Mouse (Mus musculus) common myeloid progenitor, adult 5-6 weeks (primary cell): ENCODE results near the gene Cyp2t4. TPM values are rescaled to one million over a fixed set of nuclear protein-coding genes. Genes with fewer than 3 reads are reported as not detected.
A peak's percentile ranks its signal among the peaks of the same experiment; 100 is the strongest.

Experiments
- ATAC-seq: replicated peaks from 2 replicates; pipeline ENCODE4 v1.8.0; 2016; ENCODE audit warnings: low read depth, mild to moderate bottlenecking, moderate TSS enrichment, inconsistent platforms; ENCODE audit not compliant: poor library complexity, severe bottlenecking
- total RNA-seq: library from RNA; stranded (forward); fragments of 200-1000, 187-1606 nt; gene quantifications from 2 replicates; pipeline ENCODE4 v1.2.3, GENCODE M21; 2017

Cyp2t4 gene
- total RNA-seq, 1 experiment from 2014 or later = not detected

GRCm38 (mm10) chr7:27159882-27160281, 6.4 kb downstream of the Cyp2t4 start:
- peak; percentile 93 for ATAC-seq

- no peak for ATAC-seq
Measured at GRCm38 (mm10) chr7:27160921-27161320, 7.4 kb downstream of the Cyp2t4 start.

DNA sequence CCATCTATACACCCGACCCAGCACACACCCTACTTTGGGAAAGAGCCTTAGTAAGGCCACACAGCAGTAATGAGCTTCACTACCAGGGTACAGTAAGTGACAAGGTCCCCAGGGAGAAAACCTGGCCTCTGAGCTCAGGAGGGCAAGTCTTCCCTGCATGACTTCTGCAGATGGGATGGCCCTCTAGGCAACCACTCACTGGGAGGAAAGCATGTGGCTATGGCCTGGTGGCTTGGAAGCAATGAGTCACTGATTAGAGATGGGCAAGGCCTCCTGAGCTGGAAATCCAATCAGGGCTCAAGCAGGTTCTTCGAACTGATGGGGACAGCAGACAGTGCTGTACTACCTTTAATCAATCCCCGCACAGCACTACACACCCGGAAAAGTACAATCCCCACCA, 8.2 kb downstream of the Cyp2t4 start:
- ATAC-seq = no peak

DNA sequence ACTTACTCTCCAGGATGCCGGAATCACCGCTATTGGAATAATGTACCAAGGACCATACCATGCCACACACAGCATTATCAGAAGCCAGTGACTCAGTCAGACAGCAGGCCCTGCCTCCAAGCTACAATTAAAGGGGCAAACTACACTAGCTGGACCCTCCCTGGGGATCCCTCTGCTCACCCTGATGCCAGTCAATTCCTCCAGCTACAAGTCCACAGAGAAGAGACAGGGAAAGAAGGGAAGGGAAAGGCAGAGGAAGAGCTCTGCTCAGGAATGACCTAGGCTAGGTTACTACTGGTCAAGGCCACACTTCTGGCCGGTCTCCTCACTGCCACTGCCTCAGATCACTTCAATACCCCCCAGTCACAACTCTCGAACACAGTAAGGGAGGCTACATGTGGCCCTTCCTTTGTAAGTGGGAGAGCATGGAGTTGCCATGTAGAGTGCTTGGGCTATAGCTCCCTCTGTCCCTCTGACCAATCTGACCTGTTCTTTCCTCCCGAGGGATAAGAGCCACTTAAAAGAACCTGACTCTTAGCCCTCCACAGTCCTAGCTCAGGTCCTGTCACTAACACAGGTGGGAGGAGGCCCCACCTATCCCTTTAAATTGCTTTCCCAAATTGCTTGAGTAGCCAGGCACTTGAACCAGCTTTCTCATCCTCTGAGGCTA, 9.4 kb downstream of the Cyp2t4 start:
- no peak for ATAC-seq

GRCm38 (mm10) chr7:27163450-27163805, 9.9 kb downstream of the Cyp2t4 start:
- ATAC-seq = no peak

- no peak for ATAC-seq
Measured at GRCm38 (mm10) chr7:27164112-27164947, 10.8 kb downstream of the Cyp2t4 start.

GRCm38 (mm10) chr7:27165007-27165655, 11.6 kb downstream of the Cyp2t4 start:
- ATAC-seq = no peak

DNA sequence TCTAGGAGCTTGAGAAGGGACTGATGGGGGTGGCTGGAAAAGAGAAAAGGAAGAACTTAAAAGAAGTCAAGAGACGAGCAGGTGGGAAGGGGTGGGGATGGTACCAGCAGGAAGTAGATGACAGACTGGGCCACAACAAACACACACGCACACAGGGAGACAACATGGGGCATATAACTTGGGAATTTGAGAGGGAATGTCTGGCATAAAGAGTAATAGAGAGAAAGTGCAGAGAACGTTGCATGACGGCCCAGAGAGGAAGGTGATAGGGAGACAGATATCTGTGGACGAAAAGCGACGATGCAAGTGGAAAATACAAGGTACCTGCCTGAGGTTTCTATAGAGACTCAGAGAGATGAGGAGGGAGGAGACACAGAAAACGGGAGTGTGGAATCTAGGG, 12.2 kb downstream of the Cyp2t4 start:
- no peak for ATAC-seq

DNA sequence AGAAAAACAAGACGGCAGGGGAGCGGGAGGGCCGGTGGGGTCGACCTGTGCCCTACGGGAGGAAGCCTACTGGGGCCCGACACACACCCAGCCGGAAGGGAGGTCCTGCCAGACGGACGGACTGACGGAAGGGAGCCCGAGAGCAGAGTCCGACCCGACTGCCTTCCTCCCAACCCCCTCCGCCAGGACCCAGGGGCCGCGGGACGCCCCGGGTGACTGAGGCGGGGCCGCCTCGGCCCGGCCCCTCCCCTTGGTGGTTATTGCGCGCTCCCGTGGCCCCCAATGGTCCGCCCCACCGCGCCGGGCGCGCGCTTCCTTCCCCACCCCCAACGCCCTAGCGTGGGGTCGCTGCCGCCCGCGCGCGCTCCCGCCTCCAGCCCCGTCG, 12.7 kb downstream of the Cyp2t4 start:
- peak; percentile 57 for ATAC-seq

GRCm38 (mm10) chr7:27166614-27167474, 13.3 kb downstream of the Cyp2t4 start, which contains the start of gene Egln2:
Gene Egln2, minus strand, starts transcription at chr7:27166802.
- peak; percentile 75 for ATAC-seq

DNA sequence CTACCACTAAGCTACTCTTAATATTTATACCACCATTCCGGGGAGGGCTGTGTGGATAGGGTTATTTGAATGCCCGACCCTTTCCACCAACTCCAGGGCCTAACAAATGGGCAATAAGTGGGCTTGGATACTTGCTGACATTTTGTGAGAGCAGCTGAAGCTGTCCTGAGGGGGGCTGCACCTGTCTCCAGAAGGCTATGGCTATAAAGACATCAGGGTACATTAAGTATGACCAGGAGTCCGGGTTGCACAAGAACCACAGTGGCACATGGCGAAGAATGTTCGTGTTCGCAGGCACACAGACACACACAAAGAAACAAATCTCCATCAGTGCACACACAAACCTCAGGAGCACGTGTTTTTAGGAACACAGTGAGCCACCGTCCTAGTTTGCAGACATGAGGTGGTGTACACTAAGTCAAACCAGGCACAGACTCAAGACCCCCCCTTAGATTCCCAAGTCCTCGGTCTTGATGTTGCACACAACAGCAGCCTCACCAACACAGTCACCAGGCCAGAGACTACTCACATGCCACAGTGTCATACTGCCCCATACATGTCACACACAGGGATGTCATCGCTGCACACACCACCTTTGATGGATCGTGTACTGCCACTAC, 14.1 kb downstream of the Cyp2t4 start:
- no peak; the same call in 1 of the 2 replicates for ATAC-seq

DNA sequence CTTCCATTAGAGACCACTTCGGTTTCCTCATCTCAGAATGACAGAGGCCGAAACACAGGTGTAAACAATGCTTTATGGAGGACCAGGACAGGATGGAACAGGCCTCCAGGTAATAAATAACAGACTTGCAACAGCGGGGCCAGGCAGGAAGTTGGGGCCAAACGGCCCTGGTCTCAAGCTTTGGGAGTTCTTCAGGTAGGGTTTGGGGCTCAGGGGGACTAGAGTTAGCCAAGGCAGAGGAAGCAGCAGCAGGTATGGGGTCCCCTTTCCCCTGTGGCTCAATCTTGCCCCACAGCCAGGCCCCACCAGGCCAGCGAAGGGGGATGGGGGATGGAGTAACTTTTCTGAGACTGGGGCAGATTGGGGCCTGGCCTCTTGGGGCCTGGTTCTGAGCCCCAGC, 14.9 kb downstream of the Cyp2t4 start:
- no peak for ATAC-seq

DNA sequence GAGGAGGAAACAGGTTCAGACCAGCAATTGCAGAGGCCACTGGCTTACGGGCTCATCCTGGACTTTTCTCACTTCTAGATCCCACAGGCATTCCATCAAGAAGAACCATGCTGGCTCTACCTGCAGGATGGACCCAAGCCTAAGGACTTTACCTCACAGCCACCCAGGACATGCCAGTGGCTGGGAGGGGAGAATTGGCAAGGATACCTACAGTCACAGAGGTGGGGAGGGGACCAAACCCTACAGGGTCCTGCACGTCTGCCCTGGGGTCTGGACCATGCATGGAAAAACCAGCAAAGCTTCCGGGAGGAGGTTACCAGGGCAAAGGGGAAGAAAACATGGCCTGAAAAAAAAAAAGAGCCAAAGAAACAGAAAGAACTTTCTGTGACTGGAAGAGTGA, 17.5 kb downstream of the Cyp2t4 start:
- ATAC-seq = no peak

GRCm38 (mm10) chr7:27174496-27174895, 21.0 kb downstream of the Cyp2t4 start:
- ATAC-seq = no peak

GRCm38 (mm10) chr7:27174896-27175295, 21.4 kb downstream of the Cyp2t4 start:
- ATAC-seq = no peak

DNA sequence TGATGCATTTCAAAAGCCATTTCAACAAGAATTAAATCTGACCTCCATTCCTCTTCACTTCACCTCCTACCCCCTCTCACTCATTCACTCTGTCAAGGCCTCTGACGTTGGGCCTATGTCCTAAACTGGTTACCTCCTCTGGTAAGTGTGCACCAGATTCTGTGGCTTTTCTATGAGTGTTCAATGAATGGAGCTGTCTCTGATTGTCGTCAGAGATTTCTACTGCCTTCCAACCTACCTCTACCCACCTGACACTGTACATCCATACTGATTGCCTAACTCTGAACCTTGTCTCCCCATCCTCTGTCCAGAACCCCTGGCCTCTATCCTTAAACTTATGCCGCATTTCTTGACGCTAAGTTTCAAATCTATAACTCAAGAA, 24.4 kb downstream of the Cyp2t4 start:
- 0 out of 2 replicates have a peak, but pooled peaks have one; percentile 1 for ATAC-seq

DNA sequence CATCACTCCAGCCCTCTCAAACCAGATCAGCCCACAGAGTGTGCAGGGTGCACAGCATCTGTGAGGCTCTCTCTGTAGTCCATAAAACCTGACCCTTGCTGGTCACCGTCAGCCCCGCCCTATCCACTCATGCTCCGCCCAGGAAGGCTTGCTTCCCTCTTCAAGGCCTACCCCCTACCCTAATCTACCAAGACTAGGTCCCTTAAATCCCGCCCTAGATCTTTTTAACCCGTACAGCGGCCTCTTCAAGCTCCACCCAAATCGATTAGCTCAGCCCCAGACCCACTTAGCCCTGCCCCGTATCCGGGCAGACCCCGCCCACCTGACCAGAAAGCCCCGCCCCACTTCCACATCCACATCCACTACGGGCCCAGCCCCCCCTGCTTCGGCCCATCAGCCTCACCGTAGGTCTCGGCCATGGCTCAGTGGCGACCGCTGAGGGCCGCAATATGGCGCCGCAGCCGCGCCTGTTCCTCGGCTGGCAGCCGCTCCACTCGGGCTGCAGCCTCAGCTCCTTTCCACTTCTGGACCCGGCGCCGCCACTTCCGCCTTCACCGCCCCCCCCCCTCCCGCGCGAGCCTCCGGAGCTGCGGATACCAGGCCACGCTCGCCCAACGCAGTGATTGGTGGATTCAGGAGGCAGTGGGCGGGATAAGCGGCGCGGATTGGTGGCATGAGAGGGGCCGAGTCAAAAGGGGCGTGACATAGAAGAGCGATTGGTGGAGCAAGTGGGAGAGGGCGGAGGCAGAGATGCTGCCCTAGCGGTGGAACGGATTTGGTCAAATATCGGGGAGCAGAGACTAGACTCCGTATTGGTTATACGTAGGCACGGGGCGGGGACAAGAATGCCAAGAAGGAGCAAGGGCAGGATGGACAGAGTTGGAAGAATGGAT, 25.1 kb downstream of the Cyp2t4 start, which contains the start of gene Rab4b:
Rab4b (minus strand) TSS at position 573 of the 893 bp plus-strand sequence.
- ATAC-seq = peak; percentile 94

- no peak for ATAC-seq
Measured at GRCm38 (mm10) chr7:27179217-27179918, 25.9 kb downstream of the Cyp2t4 start.
